Mouse (Mus musculus) lung, embryonic 14.5 days (tissue): ENCODE measurements at regions not wholly inside any gene's neighbourhood (a gene's known extent, or its start where the extent isn't known, plus 50 kb on each side); places are given as distances from the start of the nearest gene placed in this dataset.

Source experiments
- ATAC-seq: fragments of 200-750 bp; cut with Nextera tagmentation; 2 replicates; pipeline ENCODE4 v1.8.0; 2017; ENCODE audit warnings: mild to moderate bottlenecking, moderate TSS enrichment, moderate library complexity; ENCODE audit not compliant: insufficient read depth
- DNase-seq: peaks from one replicate; pipeline ENCODE4 v3.0.0-alpha.2; 2015
- H3K27ac ChIP-seq: fragments of 300-500 bp; sonication (generic); 2 replicates; pipeline ENCODE4 v1.5.1; 2014; ENCODE audit warnings: low read depth, mild to moderate bottlenecking, moderate library complexity
- H3K27me3 ChIP-seq: fragments of 300-500 bp; sonication (generic); 2 replicates; pipeline ENCODE4 v1.6.1; 2014; ENCODE audit warnings: low read length, control low read depth; ENCODE audit not compliant: insufficient read depth
- H3K36me3 ChIP-seq: fragments of 300-500 bp; sonication (generic); 2 replicates; pipeline ENCODE4 v1.6.1; 2014; ENCODE audit warnings: control low read depth; ENCODE audit not compliant: insufficient read depth
- H3K4me1 ChIP-seq: fragments of 300-500 bp; sonication (generic); 2 replicates; pipeline ENCODE4 v1.6.1; 2014; ENCODE audit warnings: antibody characterized with exemption, control low read depth; ENCODE audit not compliant: insufficient read depth
- H3K4me2 ChIP-seq: fragments of 300-500 bp; sonication (generic); 2 replicates; pipeline ENCODE4 v1.6.1; 2014; ENCODE audit warnings: mild to moderate bottlenecking
- H3K4me3 ChIP-seq: fragments of 300-500 bp; sonication (generic); 2 replicates; pipeline ENCODE4 v1.5.1; 2014; ENCODE audit warnings: low read depth, low read length
- H3K9ac ChIP-seq: fragments of 300-500 bp; sonication (generic); 2 replicates; pipeline ENCODE4 v1.6.1; 2014
- H3K9me3 ChIP-seq: fragments of 300-500 bp; sonication (generic); 2 replicates; pipeline ENCODE4 v1.6.1; 2016; ENCODE audit warnings: low read depth, low read length, control low read depth
- CTCF ChIP-seq: IDR thresholded peaks from 2 replicates; pipeline ENCODE4 v1.5.1; 2016; ENCODE audit warnings: antibody characterized with exemption, low read depth
- WGBS: fragments of 180-500 bp; shearing (Covaris S2); extraction: QIAGEN DNeasy Blood & Tissue Kit; methylation state at CpG from one replicate; pipeline ENCODE4 v1.1.7; 2014; 5-methylcytosine and 5-hydroxymethylcytosine counted together

GRCm38 (mm10) chr16:52601068-52601829 lies 147.4 kb upstream of the Alcam start:
- H3K27me3 ChIP-seq, result no peaks in the 10 kb centered on the region
- H3K27ac ChIP-seq, result no peak overlapping the region
- no peak overlapping the region for H3K4me3 ChIP-seq
- no peak for TF ChIP-seq CTCF
- H3K4me1 ChIP-seq, result no peaks in the 10 kb centered on the region; the same call in 1 of the 2 replicates
- ATAC-seq, result no peak
- DNase-seq, result no peak
- no peaks in the 10 kb centered on the region for H3K36me3 ChIP-seq
- no peaks in the 10 kb centered on the region for H3K9me3 ChIP-seq
- H3K9ac ChIP-seq, result no peak overlapping the region
- no peak overlapping the region for H3K4me2 ChIP-seq
- 89% methylated on average over 8 of the region's 8 CpGs for WGBS

GRCm38 (mm10) chr16:52598232-52598631 lies 144.4 kb upstream of the Alcam start:
- WGBS, result 24% methylated on average over 1 of the region's 1 CpGs
- H3K4me2 ChIP-seq, result no peak overlapping the region
- DNase-seq, result peak; percentile 95
- TF ChIP-seq CTCF, result no peak
- H3K36me3 ChIP-seq, result no peaks in the 10 kb centered on the region
- no peak overlapping the region for H3K4me3 ChIP-seq
- ATAC-seq, result peak; percentile 95
- no peak overlapping the region for H3K27ac ChIP-seq
- no peaks in the 10 kb centered on the region for H3K27me3 ChIP-seq
- H3K9me3 ChIP-seq, result no peaks in the 10 kb centered on the region
- no peak overlapping the region for H3K9ac ChIP-seq
- no peaks in the 10 kb centered on the region; the same call in 1 of the 2 replicates for H3K4me1 ChIP-seq

GRCm38 (mm10) chr16:52597181-52597580 lies 143.3 kb upstream of the Alcam start:
- Histone ChIP-seq H3K4me1 (no peaks in the 10 kb centered on the region; the same call in 1 of the 2 replicates), H3K27me3 (no peaks in the 10 kb centered on the region), H3K36me3 (no peaks in the 10 kb centered on the region), H3K9me3 (no peaks in the 10 kb centered on the region), H3K4me3 (no peak overlapping the region), H3K9ac (no peak overlapping the region), H3K27ac (no peak overlapping the region), H3K4me2 (no peak overlapping the region)
- WGBS, result 69% methylated on average over 7 of the region's 7 CpGs
- no peak for ATAC-seq
- DNase-seq, result no peak
- no peak for TF ChIP-seq CTCF

- no peak for TF ChIP-seq CTCF
- no peaks in the 10 kb centered on the region for H3K27me3 ChIP-seq
- no peaks in the 10 kb centered on the region for H3K4me1 ChIP-seq
- 26% methylated on average over 1 of the region's 1 CpGs for WGBS
- no peak overlapping the region for H3K4me2 ChIP-seq
- DNase-seq, result peak; percentile 68
- no peak overlapping the region for H3K4me3 ChIP-seq
- ATAC-seq, result peak; percentile 95
- no peak overlapping the region for H3K27ac ChIP-seq
- H3K9me3 ChIP-seq, result no peaks in the 10 kb centered on the region
- H3K9ac ChIP-seq, result no peak overlapping the region
- H3K36me3 ChIP-seq, result no peaks in the 10 kb centered on the region
Observed at GRCm38 (mm10) chr16:52588291-52588781, 134.5 kb upstream of the Alcam start.

- no peak overlapping the region for H3K9ac ChIP-seq
- WGBS, result 81% methylated on average over 2 of the region's 2 CpGs
- DNase-seq, result no peak
- no peaks in the 10 kb centered on the region for H3K4me1 ChIP-seq
- no peak overlapping the region for H3K4me2 ChIP-seq
- H3K36me3 ChIP-seq, result no peaks in the 10 kb centered on the region
- no peak for TF ChIP-seq CTCF
- H3K27ac ChIP-seq, result no peak overlapping the region
- no peaks in the 10 kb centered on the region for H3K9me3 ChIP-seq
- ATAC-seq, result no peak
- H3K4me3 ChIP-seq, result no peak overlapping the region
- H3K27me3 ChIP-seq, result no peaks in the 10 kb centered on the region
Observed at GRCm38 (mm10) chr16:52569078-52569477, 115.2 kb upstream of the Alcam start.

GRCm38 (mm10) chr16:52536278-52536677 lies 82.4 kb upstream of the Alcam start:
- Histone ChIP-seq H3K4me2 (no peak overlapping the region), H3K4me1 (no peaks in the 10 kb centered on the region), H3K4me3 (no peak overlapping the region), H3K27ac (no peak overlapping the region), H3K27me3 (no peaks in the 10 kb centered on the region), H3K9ac (no peak overlapping the region), H3K36me3 (no peaks in the 10 kb centered on the region), H3K9me3 (no peaks in the 10 kb centered on the region)
- 85% methylated on average over 1 of the region's 1 CpGs for WGBS
- ATAC-seq (no peak), DNase-seq (no peak)
- no peak for TF ChIP-seq CTCF

- DNase-seq (peak; percentile 20), ATAC-seq (peak; percentile 31; the same call in 1 of the 2 replicates)
- Histone ChIP-seq H3K36me3 (no peaks in the 10 kb centered on the region), H3K4me3 (no peak overlapping the region), H3K27ac (no peak overlapping the region), H3K4me1 (no peaks in the 10 kb centered on the region), H3K27me3 (no peaks in the 10 kb centered on the region), H3K9ac (no peak overlapping the region), H3K9me3 (no peaks in the 10 kb centered on the region), H3K4me2 (no peak overlapping the region)
- no peak for TF ChIP-seq CTCF
- WGBS, result 41% methylated on average over 1 of the region's 1 CpGs
Observed at GRCm38 (mm10) chr16:52534601-52535000, 80.7 kb upstream of the Alcam start.
